ENCODE assay signal across 11 mouse cellular contexts in genomic region chr9:89212428-89212827, GRCm38 (mm10). TPM values are rescaled to one million over a fixed set of nuclear protein-coding genes. Genes with fewer than 3 reads are reported as not detected.
DNase-seq lines count a peak whose midpoint lies in the region; ATAC-seq lines count a peak whose summit lies in the region.
"Not testable (repeated sequence)": the region's sequence is repeated elsewhere in the genome, so short reads cannot be mapped to it uniquely, and the experiment has no call there.
"Had no signal": no experiment of that assay in that cellular context is flagged by ENCODE, and none has a peak within 500 bp of the region (broad histone marks: within the 10 kb centered on the region; RNA-seq: fewer than 3 reads in every experiment).

No protein-coding gene starts in this region.

- not testable (repeated sequence) for H3K36me3 ChIP-seq in intestine, embryonic 15.5 days

- H3K9me3 ChIP-seq in intestine, embryonic 15.5 days = not testable (repeated sequence)

- H3K27ac ChIP-seq in intestine, embryonic 15.5 days = not testable (repeated sequence)

- H3K9ac ChIP-seq in intestine, embryonic 15.5 days = not testable (repeated sequence)

- 0 out of 2 replicates have a peak, but pooled peaks have one; percentile 12 for ATAC-seq in intestine, embryonic 15.5 days
- peak; percentile 76 for ATAC-seq in neutrophil, adult 5-6 weeks (ENCODE audit: extremely low read depth, insufficient number of reproducible peaks, low FRiP score, poor library complexity, severe bottlenecking)

- H3K27me3 ChIP-seq in intestine, embryonic 15.5 days (replicated peaks) = not testable (repeated sequence)

- peak; percentile 35 for DNase-seq in R1 (ENCODE audit: low read depth, low spot score)
- DNase-seq in cerebellum, postnatal 10 days = peak; percentile 72 to 73
- DNase-seq in heart, adult 11 months = peak; percentile 92
- DNase-seq in kidney, postnatal 4 days = peak; percentile 36 to 60
- peak; percentile 68 for DNase-seq in lung, postnatal 25 days (ENCODE audit: low spot score)

- not testable (repeated sequence) for H3K4me2 ChIP-seq in intestine, embryonic 15.5 days (replicated peaks)

- not testable (repeated sequence) for H3K4me3 ChIP-seq in intestine, embryonic 15.5 days (replicated peaks)

- 36% methylated on average over 1 of the region's 1 CpGs for WGBS in intestine, embryonic 15.5 days

- not testable (repeated sequence) for H3K4me1 ChIP-seq in intestine, embryonic 15.5 days (replicated peaks)

RNA-seq across cellular contexts. Expression of gene Mthfs, which starts 2.0 kb away (rescaled TPM):
- 31.0 and 33.3 TPM in 2 replicates for polyA plus RNA-seq in intestine, embryonic 15.5 days (2015; fragmentation: Nextera tagmentation; extraction: Ambion mirVana)
- 61.8 and 80.5 TPM in 2 replicates for total RNA-seq in neutrophil, adult 5-6 weeks (2017)

RNA-seq across cellular contexts. Expression of gene Gm29094, which starts 13.2 kb away (rescaled TPM):
- polyA plus RNA-seq in intestine, embryonic 15.5 days (2015; fragmentation: Nextera tagmentation; extraction: Ambion mirVana) = 1.1 and 1.8 TPM in 2 replicates
- 0.98 TPM in 1 of 2 replicates, not detected in the other for total RNA-seq in neutrophil, adult 5-6 weeks (2017)
- total RNA-seq: left cerebral cortex, adult 18-20 months; MEL had no signal
- polyA plus RNA-seq: hindbrain, embryonic 14.5 days; liver, embryonic 16.5 days had no signal

RNA-seq across cellular contexts. Expression of gene Bcl2a1b, which starts 13.4 kb away (rescaled TPM):
- polyA plus RNA-seq in intestine, embryonic 15.5 days (2015; fragmentation: Nextera tagmentation; extraction: Ambion mirVana) = 4.6 and 5.6 TPM in 2 replicates
- total RNA-seq in neutrophil, adult 5-6 weeks (2017) = 42.9 and 65.7 TPM in 2 replicates
- total RNA-seq: MEL had no signal

Comparison
In these comparisons a context has a peak if more than half of its experiments do, and no peak if none do; other contexts are left out.
1. DNase-seq: peak in every context shown above with its lines; median percentile 92 in heart, adult 11 months; 72 in cerebellum, postnatal 10 days; 68 in lung, postnatal 25 days; 48 in kidney, postnatal 4 days; 35 in R1.